Mouse (Mus musculus) myocyte (in vitro differentiated cells): ENCODE measurements at regions not wholly inside any gene's neighbourhood (a gene's known extent, or its start where the extent isn't known, plus 50 kb on each side); places are given as distances from the start of the nearest gene placed in this dataset.

Experiments
- CEBPB ChIP-seq: IDR thresholded peaks from 2 replicates; pipeline ENCODE4 v1.6.1; 2011; ENCODE audit warnings: mild to moderate bottlenecking, moderate library complexity; ENCODE audit not compliant: poor library complexity, insufficient read depth, severe bottlenecking
- E2F4 ChIP-seq: IDR thresholded peaks from one replicate; pipeline ENCODE4 v1.6.1; 2011; ENCODE audit warnings: mild to moderate bottlenecking, control low read depth, moderate library complexity; ENCODE audit not compliant: insufficient read depth
- MAX ChIP-seq: IDR thresholded peaks from one replicate; pipeline ENCODE4 v1.6.1; 2011; ENCODE audit warnings: low read depth, mild to moderate bottlenecking, control low read depth
- MYOD1 ChIP-seq, 3 experiments: IDR thresholded peaks; one replicate each; pipeline ENCODE4 v1.6.1; 2011; ENCODE audit warnings: control low read depth in 2 of 3, low read depth in 2 of 3, mild to moderate bottlenecking in 2 of 3, moderate library complexity in 1 of 3; ENCODE audit not compliant: insufficient read length in 2 of 3, control insufficient read depth in 1 of 3
- POLR2A ChIP-seq: IDR thresholded peaks from one replicate; pipeline ENCODE4 v1.6.1; 2011; ENCODE audit warnings: low read depth, mild to moderate bottlenecking, control low read depth, moderate library complexity; ENCODE audit not compliant: insufficient read length
- POLR2AphosphoS2 ChIP-seq: IDR thresholded peaks from one replicate; pipeline ENCODE4 v1.6.1; 2011; ENCODE audit warnings: low read depth, control low read depth; ENCODE audit not compliant: insufficient read length
- TCF3 ChIP-seq: IDR thresholded peaks from one replicate; pipeline ENCODE4 v1.6.1; 2011; ENCODE audit warnings: low read depth, control low read depth; ENCODE audit not compliant: insufficient read length

DNA sequence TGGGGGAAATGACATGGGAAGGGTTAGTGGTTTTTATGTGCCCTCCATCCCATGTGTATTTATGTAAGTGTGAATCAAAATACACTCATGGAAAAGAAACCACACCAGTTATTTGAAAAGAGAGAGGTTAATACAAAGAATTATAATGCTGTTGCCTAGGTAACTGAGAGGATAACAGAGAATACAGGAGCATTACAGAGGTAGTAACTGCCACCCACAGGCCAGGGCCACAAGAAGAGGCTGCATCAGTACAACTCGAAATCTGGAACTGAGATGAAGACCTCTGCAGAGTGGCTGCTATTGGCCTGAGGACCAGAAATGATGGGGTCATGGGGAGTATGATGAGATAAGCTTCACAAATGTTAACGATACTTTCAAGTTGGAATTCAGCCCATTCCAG, 243.4 kb upstream of the Ldb2 start:
- TF ChIP-seq POLR2A: no peak
- TF ChIP-seq MYOD1 (IDR thresholded peaks at IDR 0.05; ENCODE audit: control insufficient read depth in 1 of 3, insufficient read length in 2 of 3, low read depth in 2 of 3): no peak
- no peak for TF ChIP-seq E2F4
- TF ChIP-seq CEBPB: no peak
- TF ChIP-seq TCF3: no peak
- no peak for TF ChIP-seq MAX
- TF ChIP-seq POLR2AphosphoS2: no peak
